Mouse (Mus musculus): ENCODE data around the gene Gm9508. TPM values are rescaled to one million over a fixed set of nuclear protein-coding genes. Genes with fewer than 3 reads are reported as not detected.

Gene Gm9508
- total and polyA plus RNA-seq, 3 experiments, result not detected

DNA sequence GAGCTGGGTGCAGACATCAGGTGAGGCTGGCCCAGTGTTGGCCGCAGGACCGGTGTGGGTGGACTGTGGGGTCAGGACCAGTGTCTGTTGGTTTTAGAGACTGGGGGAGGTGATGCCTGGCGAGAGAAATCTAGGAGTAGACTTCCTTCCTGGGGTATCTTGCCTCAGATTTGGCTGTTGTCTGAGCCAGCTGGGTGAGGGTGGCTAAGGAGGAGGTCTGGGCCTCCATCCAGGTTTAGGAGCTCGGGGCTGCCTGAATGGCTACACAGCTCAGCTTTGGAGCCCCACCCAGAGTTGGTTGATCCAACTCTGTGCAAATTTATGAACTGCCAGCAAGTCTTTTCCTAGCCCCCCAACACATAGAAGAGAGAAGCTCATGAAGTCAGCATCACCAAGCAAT, 29.6 kb downstream of the Gm9508 start:
- TF ChIP-seq UBTF (IDR thresholded peaks at IDR 0.05; ENCODE audit: low read depth, low read length) (no peak), USF2 (conservative IDR thresholded peaks at IDR 0.05; ENCODE audit: low read depth, low read length) (no peak), NRF1 (IDR thresholded peaks at IDR 0.05; ENCODE audit: low read depth, low read length) (no peak), CHD1 (IDR thresholded peaks at IDR 0.05; ENCODE audit: low read depth, low read length) (no peak), MYC (IDR thresholded peaks at IDR 0.05; ENCODE audit: low read depth, low read length) (no peak), KAT2A (IDR thresholded peaks at IDR 0.05; ENCODE audit: insufficient replicate concordance, low read length) (no peak), ELF1 (IDR thresholded peaks at IDR 0.05; ENCODE audit: low read depth, low read length) (no peak), ZNF384 (IDR thresholded peaks at IDR 0.05; ENCODE audit: low read depth, low read length) (no peak), MAFK (IDR thresholded peaks at IDR 0.05; ENCODE audit: insufficient replicate concordance, low read length) (no peak), CTCF (conservative IDR thresholded peaks at IDR 0.05 in 1 of 2, IDR thresholded peaks at IDR 0.05 in 1 of 2; ENCODE audit: low read depth in 2 of 2, low read length in 2 of 2) (no peak), POLR2AphosphoS2 (IDR thresholded peaks at IDR 0.05; ENCODE audit: low read depth, low read length) (no peak), EP300 (IDR thresholded peaks at IDR 0.05; ENCODE audit: low read length) (no peak), GABPA (IDR thresholded peaks at IDR 0.05; ENCODE audit: insufficient replicate concordance, low read depth, low read length) (no peak), POLR2A (IDR thresholded peaks at IDR 0.05; ENCODE audit: low read depth, low read length) (no peak), SIN3A (IDR thresholded peaks at IDR 0.05; ENCODE audit: low read length) (no peak), TCF12 (IDR thresholded peaks at IDR 0.05; ENCODE audit: low read depth, low read length) (no peak), NELFE (IDR thresholded peaks at IDR 0.05; ENCODE audit: low read depth, low read length) (no peak), PAX5 (IDR thresholded peaks at IDR 0.05; ENCODE audit: low read length) (no peak), JUN (IDR thresholded peaks at IDR 0.05; ENCODE audit: insufficient read depth, low read depth, low read length) (no peak)
- no peak for DNase-seq (ENCODE audit: extremely low read depth)
- H3K27me3 ChIP-seq (replicated peaks), result no peaks in the 10 kb centered on the region
- no peak overlapping the region for H3K4me3 ChIP-seq (replicated peaks in 1 of 3; ENCODE audit: low read depth in 2 of 3, low read length in 2 of 3, poor library complexity in 1 of 3)
- H3K4me1 ChIP-seq (ENCODE audit: control insufficient read depth in 1 of 2, insufficient read depth in 2 of 2), result peaks cover 13 to 55% of the 10 kb centered on the region in 2 experiments
- H3K4me2 ChIP-seq (ENCODE audit: insufficient read depth, low read depth, poor library complexity, severe bottlenecking), result no peak overlapping the region
- dilution Hi-C loops (cut with MboI; ENCODE audit: extremely low pct_ligation_motif_present, extremely low pct_unique_long_range_greater_than_20kb, low sequenced_read_pairs) (no loop called here), in situ Hi-C loops (cut with MboI; ENCODE audit: low pct_ligation_motif_present, low pct_unique_long_range_greater_than_20kb, low sequenced_read_pairs) (no loop called here)
- H3K27ac ChIP-seq (ENCODE audit: insufficient read depth, low read depth), result no peak overlapping the region
- no peaks in the 10 kb centered on the region for H3K79me2 ChIP-seq (replicated peaks; ENCODE audit: control insufficient read depth, extremely low read depth, insufficient read depth, poor library complexity, severe bottlenecking)
- H3K9me3 ChIP-seq (replicated peaks; ENCODE audit: low read length), result peaks cover 3% of the 10 kb centered on the region
- no peaks in the 10 kb centered on the region for H3K36me3 ChIP-seq (replicated peaks in 1 of 2; ENCODE audit: control insufficient read depth in 1 of 2, insufficient read depth in 1 of 2, low read length in 1 of 2)
- no peak overlapping the region for H3K9ac ChIP-seq (ENCODE audit: insufficient read depth, low read depth)

DNA sequence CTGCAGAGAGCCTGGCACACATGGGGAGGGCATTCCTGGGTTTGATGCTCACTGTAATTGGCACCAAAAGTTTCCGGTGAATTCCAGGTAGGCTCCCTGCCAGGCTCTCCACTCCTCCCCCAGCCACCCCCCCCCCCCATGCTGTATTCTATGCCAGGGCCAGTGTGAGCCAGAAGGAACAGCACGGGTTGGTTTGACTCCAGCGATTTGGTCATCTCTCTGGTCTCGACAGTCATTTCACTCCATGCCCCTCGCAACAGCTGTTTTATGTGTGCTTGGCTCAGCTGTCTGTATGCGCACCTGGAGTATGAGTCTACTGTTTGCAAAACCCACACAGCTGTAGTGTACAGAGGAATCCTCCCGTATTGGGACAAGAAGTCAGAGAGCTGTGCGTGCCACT, 30.7 kb downstream of the Gm9508 start:
- Histone ChIP-seq H3K36me3 (replicated peaks in 1 of 2; ENCODE audit: control insufficient read depth in 1 of 2, insufficient read depth in 1 of 2, low read length in 1 of 2) (no peaks in the 10 kb centered on the region), H3K4me2 (ENCODE audit: insufficient read depth, low read depth, poor library complexity, severe bottlenecking) (no peak overlapping the region), H3K79me2 (replicated peaks; ENCODE audit: control insufficient read depth, extremely low read depth, insufficient read depth, poor library complexity, severe bottlenecking) (no peaks in the 10 kb centered on the region), H3K4me1 (ENCODE audit: control insufficient read depth in 1 of 2, insufficient read depth in 2 of 2) (peaks cover 13 to 50% of the 10 kb centered on the region in 2 experiments), H3K9me3 (replicated peaks; ENCODE audit: low read length) (peaks cover 3% of the 10 kb centered on the region), H3K27me3 (replicated peaks) (no peaks in the 10 kb centered on the region), H3K9ac (ENCODE audit: insufficient read depth, low read depth) (no peak overlapping the region), H3K4me3 (replicated peaks in 1 of 3; ENCODE audit: low read depth in 2 of 3, low read length in 2 of 3, poor library complexity in 1 of 3) (no peak overlapping the region), H3K27ac (ENCODE audit: insufficient read depth, low read depth) (no peak overlapping the region)
- TF ChIP-seq CHD2 (IDR thresholded peaks at IDR 0.05; ENCODE audit: low read length) (no peak), EP300 (IDR thresholded peaks at IDR 0.05; ENCODE audit: low read length) (0 out of 2 replicates have a peak, but pooled peaks have one; percentile 17), GABPA (IDR thresholded peaks at IDR 0.05; ENCODE audit: insufficient replicate concordance, low read depth, low read length) (no peak), ETS1 (conservative IDR thresholded peaks at IDR 0.05; ENCODE audit: low read depth, low read length) (peak; percentile 88), TCF12 (IDR thresholded peaks at IDR 0.05; ENCODE audit: low read depth, low read length) (peak; percentile 76), BHLHE40 (IDR thresholded peaks at IDR 0.05; ENCODE audit: low read depth, low read length) (0 out of 2 replicates have a peak, but pooled peaks have one; percentile 33), JUND (conservative IDR thresholded peaks at IDR 0.05; ENCODE audit: low read depth, low read length) (no peak), JUN (IDR thresholded peaks at IDR 0.05; ENCODE audit: insufficient read depth, low read depth, low read length) (no peak), USF2 (conservative IDR thresholded peaks at IDR 0.05; ENCODE audit: low read depth, low read length) (no peak), NELFE (IDR thresholded peaks at IDR 0.05; ENCODE audit: low read depth, low read length) (no peak), ZKSCAN1 (IDR thresholded peaks at IDR 0.05; ENCODE audit: borderline replicate concordance, low read depth, low read length) (no peak)
- no peak for DNase-seq (ENCODE audit: extremely low read depth)
- dilution Hi-C loops (cut with MboI; ENCODE audit: extremely low pct_ligation_motif_present, extremely low pct_unique_long_range_greater_than_20kb, low sequenced_read_pairs), result no loop called here
- in situ Hi-C loops (cut with MboI; ENCODE audit: low pct_ligation_motif_present, low pct_unique_long_range_greater_than_20kb, low sequenced_read_pairs), result no loop called here
